Mouse (Mus musculus) left cerebral cortex, adult 8-10 months (tissue): ENCODE data around the gene Cd8a. TPM values are rescaled to one million over a fixed set of nuclear protein-coding genes. Genes with fewer than 3 reads are reported as not detected.
"Not testable (repeated sequence)": the region's sequence is repeated elsewhere in the genome, so short reads cannot be mapped to it uniquely, and the experiment has no call there.

ENCODE experiments used
- DNase-seq, 2 experiments: peaks; one replicate each; pipeline ENCODE4 v3.0.0; 2022; ENCODE audit warnings: low spot score in 2 of 2
- total RNA-seq, 4 experiments: library from RNA; stranded (reverse); gene quantifications; 2 replicates each; pipeline ENCODE4 v1.2.4; 2022

Gene Cd8a
- total RNA-seq: under 1 TPM in 3 of 4 experiments, not detected in 1; 0.11 to 0.15 (median 0.13) TPM

DNA sequence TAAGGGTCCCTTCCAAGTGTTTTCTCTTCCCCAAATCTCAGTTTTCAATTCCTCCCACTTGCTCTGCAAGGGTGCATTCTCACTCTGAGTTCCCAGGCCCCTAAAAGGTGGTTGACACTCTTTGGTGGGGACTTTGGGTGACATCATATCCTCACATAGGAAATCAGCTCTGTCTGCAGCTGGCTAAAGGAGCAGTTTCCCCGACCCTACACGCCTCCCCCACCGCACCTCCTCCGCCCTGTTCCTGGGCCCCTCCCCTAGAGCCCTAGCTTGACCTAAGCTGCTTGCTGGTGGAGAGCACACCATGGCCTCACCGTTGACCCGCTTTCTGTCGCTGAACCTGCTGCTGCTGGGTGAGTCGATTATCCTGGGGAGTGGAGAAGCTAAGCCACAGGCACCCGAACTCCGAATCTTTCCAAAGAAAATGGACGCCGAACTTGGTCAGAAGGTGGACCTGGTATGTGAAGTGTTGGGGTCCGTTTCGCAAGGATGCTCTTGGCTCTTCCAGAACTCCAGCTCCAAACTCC, at the start of gene Cd8a:
Gene Cd8a, plus strand, starts transcription at position 179 of the 527 bp plus-strand sequence.
- no peak for DNase-seq

DNA sequence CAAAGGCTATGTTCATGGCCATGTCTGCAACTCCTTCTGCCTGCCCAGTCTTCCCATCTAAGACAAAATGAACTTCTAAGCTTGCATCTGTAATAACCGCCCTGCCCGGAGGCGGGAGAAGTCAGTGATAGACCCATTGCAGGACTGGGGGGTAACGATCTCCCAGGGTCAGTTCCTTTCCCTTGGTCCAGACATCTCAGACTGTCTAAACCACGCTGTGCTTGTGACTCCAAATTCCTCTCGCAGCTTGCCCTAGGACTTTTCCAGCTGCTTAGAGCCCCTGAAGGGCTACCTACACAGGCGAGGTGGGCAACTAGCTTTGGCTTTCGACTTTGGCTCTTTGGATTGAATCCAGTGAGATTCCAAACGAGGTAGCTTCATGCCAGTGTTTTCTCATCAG, 48.4 kb upstream of the Cd8a start:
- DNase-seq: no peak

- no peak for DNase-seq
These were observed 43.3 kb upstream of the Cd8a start for GRCm38 (mm10) chr6:71329881-71330280.

- no peak for DNase-seq
These were observed 42.7 kb upstream of the Cd8a start for GRCm38 (mm10) chr6:71330486-71330885.

- not testable (repeated sequence) for DNase-seq
These were observed 41.7 kb upstream of the Cd8a start for GRCm38 (mm10) chr6:71331491-71331890.

- no peak for DNase-seq
These were observed 40.8 kb upstream of the Cd8a start for GRCm38 (mm10) chr6:71332236-71332965.

DNA sequence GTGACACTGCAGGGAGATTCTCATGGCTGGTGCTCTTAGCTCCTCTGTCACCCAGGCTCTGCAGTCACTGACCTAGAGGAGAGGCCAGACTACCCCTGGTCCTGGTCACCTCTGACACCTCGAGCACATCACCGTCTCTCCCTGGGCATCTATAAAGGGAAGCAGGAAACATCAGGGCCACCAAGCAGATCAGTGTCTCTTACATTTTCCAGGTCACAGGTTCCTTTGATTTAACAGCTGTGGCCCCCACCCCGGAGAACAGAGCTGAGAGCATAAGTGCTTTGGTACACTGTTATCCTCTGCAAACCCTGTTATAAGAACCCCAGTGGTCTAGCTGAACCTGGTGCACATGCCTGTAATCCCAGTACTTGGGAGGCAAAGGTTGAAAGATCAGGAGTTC, 40.2 kb upstream of the Cd8a start:
- no peak for DNase-seq

GRCm38 (mm10) chr6:71333578-71334273, 39.5 kb upstream of the Cd8a start:
- no peak for DNase-seq

DNA sequence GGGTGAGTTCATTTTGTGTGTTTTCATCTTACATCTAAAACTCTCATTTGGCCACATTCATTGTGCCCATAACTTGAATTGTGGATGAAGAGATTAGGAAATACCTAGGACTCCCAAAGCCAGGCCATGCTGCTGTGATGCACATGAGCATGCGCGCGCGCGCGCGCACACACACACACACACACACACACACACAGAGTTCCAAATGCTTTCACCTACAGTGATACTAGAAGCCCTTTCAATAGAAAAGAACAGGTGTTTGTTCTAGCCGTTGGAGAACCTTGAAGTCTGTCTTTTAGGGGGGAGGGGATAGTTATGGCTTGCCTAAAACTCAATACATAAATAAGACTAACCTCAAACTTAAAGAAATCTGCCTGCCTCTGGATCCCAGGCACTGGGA, 35.6 kb upstream of the Cd8a start:
- no peak for DNase-seq

- DNase-seq: no peak
These were observed 34.3 kb upstream of the Cd8a start for GRCm38 (mm10) chr6:71338941-71339340.

- DNase-seq: no peak
These were observed 33.9 kb upstream of the Cd8a start for GRCm38 (mm10) chr6:71339351-71339750.

- no peak for DNase-seq
These were observed 32.0 kb upstream of the Cd8a start for GRCm38 (mm10) chr6:71341179-71341578.

DNA sequence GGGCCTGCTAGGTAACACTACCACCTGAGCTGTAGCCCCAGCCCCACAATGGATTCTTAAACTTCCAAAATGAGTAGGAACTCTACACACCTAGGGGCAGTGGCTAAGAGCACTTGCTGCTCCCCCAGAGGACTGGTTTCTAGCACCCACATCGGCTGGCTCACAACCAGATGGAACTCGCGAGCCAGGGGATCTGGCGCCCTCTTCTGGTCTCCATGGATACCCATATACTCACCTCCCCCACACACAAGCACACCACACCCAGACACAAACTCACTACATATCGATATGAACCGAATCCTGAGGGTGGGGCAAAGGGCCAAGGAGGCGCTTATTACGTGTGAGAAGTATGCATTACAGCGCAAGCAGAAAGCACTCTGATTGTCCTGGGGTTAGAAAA, 25.2 kb upstream of the Cd8a start:
- DNase-seq: no peak

DNA sequence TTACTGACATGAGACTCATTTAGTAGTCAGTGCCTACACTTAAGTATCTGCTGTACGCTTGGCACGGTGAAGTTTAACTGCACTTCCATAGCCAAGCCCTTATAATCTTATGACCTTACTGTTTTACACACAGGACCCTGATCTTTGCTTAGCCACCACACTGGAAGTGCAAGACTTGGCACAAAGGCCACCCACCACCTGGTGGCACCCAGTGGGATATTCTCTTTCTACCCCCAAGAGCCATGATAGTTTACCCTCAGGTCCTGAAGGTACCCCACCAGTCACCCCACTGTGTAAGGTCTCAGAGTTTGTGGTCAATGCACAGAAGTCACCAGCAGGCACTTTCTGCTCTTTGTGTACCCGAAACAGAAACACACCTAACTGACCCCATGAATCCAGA, 22.0 kb upstream of the Cd8a start:
- no peak for DNase-seq

GRCm38 (mm10) chr6:71352201-71352600, 21.0 kb upstream of the Cd8a start:
- DNase-seq: no peak

GRCm38 (mm10) chr6:71352866-71353427, 20.3 kb upstream of the Cd8a start:
- DNase-seq: no peak

DNA sequence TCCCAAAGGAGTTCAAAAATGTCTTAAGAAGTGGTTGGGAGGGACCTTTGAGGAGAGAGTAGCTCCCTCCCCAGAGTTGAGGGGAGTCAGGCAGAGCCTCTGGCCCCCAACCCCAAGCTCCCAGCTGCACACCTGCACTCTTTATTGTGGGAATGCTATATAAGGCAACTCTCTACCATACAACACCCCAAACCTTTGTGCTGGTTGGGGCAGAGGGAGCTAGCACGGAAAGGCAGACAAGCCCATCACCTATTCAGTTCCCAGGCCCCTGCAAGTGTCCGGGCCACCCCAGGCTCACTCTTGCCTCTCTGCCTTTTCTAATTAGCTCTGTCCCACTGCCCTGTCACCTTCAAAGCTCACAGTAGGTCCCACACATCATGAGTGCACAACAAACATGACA, 19.5 kb upstream of the Cd8a start:
- DNase-seq: no peak

DNA sequence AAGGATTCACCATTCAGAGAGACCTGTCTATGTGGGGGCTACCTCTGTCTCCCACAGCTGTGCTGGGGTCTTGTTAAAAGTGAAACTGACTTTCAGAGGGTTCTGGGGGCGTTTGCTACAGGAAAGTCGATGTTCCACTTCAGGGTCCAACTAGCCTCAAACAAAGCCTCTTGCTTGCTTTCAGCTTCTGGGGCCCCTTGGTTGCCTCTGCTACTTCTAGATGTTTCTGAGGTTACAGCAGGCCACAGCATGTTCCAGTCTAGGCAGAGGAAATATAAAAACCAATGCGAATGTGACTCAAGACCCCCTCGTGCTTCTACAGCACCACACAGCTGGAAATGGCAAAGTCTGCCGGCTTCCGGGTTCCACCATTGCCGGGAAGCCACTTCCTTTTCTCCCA, 15.7 kb upstream of the Cd8a start:
- DNase-seq: no peak

DNA sequence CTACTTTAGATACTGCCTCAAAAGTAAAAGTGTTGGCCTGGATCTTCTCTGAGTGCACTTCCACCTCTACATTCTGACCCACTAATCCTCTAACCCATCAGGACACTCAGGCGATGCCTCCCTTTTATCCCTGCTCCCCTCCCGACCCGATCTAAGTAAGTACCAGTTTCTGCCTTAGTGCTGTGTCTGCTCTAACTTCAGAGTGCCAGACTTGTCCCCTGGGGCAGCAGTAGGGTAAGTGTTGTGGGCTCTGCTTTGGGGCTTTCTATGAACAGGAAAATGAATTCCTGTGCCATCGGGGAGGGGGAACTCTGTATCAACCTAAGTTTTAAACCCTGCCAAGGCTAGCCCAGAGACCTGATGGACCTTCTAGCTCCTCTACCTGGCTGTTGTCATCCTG, 13.0 kb upstream of the Cd8a start:
- DNase-seq: no peak

DNA sequence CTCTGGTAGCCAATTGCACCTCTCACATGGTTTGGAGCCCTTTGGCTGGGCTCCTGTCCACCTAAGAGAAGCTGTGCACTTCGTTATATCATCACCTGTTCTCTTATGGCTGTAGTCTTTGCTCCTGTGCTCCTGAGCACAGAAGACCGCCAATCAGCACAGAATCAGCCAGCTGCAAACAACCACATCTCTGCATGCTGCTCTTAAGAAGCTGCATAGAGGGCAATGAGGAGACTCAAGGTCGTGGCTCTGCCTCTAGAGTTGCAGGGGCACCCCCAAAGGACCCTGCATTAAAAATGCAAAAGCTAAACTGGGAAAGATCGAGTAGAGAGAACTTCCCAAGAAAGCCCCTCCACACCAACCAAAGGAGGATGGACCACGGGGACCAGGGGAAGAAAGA, 12.5 kb upstream of the Cd8a start:
- DNase-seq: no peak

DNA sequence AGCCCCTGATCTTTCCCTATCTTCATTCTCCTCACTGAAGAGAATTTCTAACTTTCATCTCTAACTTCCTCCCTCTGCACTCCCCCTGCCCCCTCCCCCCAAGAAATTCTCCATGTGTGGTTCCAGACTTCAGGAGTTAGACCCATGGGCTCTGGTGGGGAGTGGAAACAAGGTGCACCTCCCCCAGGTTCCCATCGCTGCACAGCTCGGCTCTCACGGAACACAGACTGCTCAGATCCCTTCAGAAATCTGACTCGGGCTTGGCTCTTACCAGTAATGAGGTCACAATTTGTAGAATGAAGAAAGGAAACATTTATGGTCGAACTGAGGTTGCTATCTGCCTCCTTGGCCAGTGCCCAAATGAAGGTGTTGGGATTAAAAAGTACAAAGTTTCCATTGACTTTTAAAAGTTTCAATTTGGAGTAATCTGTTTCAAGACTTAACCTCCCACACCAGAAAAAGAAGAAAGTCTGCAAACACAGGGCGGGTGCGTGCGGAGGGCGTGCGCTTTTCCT, 12.0 kb upstream of the Cd8a start:
- DNase-seq: no peak

DNA sequence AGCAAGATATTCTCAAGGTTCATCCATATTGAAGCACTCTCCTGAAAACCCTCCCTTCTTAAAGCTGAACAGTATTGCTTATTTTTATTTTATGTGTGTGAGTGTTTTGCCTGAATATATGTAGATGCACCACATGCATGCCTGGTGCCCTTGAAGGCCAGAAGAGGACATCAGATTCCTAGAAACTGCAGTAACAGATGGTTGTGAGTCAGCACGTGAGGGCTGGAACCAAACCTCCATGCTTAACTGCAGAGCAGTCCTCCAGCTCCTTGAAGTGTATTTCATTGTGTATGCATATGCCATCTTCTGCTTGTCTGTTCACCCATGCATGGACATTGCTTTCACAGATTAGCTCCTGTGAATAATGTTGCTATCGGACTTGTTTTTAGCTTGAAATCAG, 9.2 kb upstream of the Cd8a start:
- no peak for DNase-seq
